Mouse (Mus musculus): ENCODE results near the gene Ap4b1. TPM values are rescaled to one million over a fixed set of nuclear protein-coding genes. Genes with fewer than 3 reads are reported as not detected.
A peak's percentile ranks its signal among the peaks of the same experiment; 100 is the strongest.
"Not testable (repeated sequence)": the region's sequence is repeated elsewhere in the genome, so short reads cannot be mapped to it uniquely, and the experiment has no call there.

The Ap4b1 gene
- total RNA-seq (2021), result 10 to 100 TPM; 13.0 to 16.2 TPM
- long read RNA-seq, experiment 1, transcript Ap4b1-201 (10 exons, 2,799 nt), result major isoform, 9 of 12 reads
- long read RNA-seq, experiment 1, partial matches to known transcripts, result 0 of 12 reads
- long read RNA-seq, experiment 1, other reads (novel, unspliced or antisense), result 2 of 12 reads
- long read RNA-seq, experiment 2, transcript Ap4b1-201 (10 exons, 2,799 nt), result major isoform, 13 of 16 reads
- long read RNA-seq, experiment 2, partial matches to known transcripts, result 1 of 16 reads
- long read RNA-seq, experiment 2, other reads (novel, unspliced or antisense), result 0 of 16 reads

- peak; percentile 80 to 91 for DNase-seq (ENCODE audit: low spot score in 2 of 2)
These were observed at the start of gene Ap4b1, which contains the start of the genes Dclre1b and Gm43064 for GRCm38 (mm10) chr3:103808891-103809798. Gene Ap4b1, plus strand, starts transcription at chr3:103809520. Gene Dclre1b, minus strand, starts transcription at chr3:103809444. Gene Gm43064, plus strand, starts transcription at chr3:103809573.

GRCm38 (mm10) chr3:103766789-103767188 lies 42.5 kb upstream of the Ap4b1 start:
- no peak for DNase-seq (ENCODE audit: low spot score in 2 of 2)

GRCm38 (mm10) chr3:103771531-103772130 lies 37.7 kb upstream of the Ap4b1 start:
- DNase-seq (ENCODE audit: low spot score in 2 of 2), result peak in 1 of 2 experiments; percentile 62

- no peak for DNase-seq (ENCODE audit: low spot score in 2 of 2)
These were observed 36.5 kb upstream of the Ap4b1 start for GRCm38 (mm10) chr3:103772846-103773245.

- DNase-seq (ENCODE audit: low spot score in 2 of 2), result no peak
These were observed 35.8 kb upstream of the Ap4b1 start for GRCm38 (mm10) chr3:103773508-103773907.

- no peak for DNase-seq (ENCODE audit: low spot score in 2 of 2)
These were observed 35.3 kb upstream of the Ap4b1 start for GRCm38 (mm10) chr3:103774009-103774408.

GRCm38 (mm10) chr3:103777940-103778339 lies 31.4 kb upstream of the Ap4b1 start:
- peak in 1 of 2 experiments; percentile 8 for DNase-seq (ENCODE audit: low spot score in 2 of 2)

- DNase-seq (ENCODE audit: low spot score in 2 of 2), result no peak
These were observed 30.7 kb upstream of the Ap4b1 start for GRCm38 (mm10) chr3:103778660-103779059.

GRCm38 (mm10) chr3:103779183-103779582 lies 30.1 kb upstream of the Ap4b1 start:
- DNase-seq (ENCODE audit: low spot score in 2 of 2), result no peak

- DNase-seq (ENCODE audit: low spot score in 2 of 2), result no peak
These were observed 29.0 kb upstream of the Ap4b1 start for GRCm38 (mm10) chr3:103780271-103780670.

GRCm38 (mm10) chr3:103780777-103781176 lies 28.5 kb upstream of the Ap4b1 start:
- DNase-seq (ENCODE audit: low spot score in 2 of 2), result no peak

GRCm38 (mm10) chr3:103782844-103783609 lies 26.3 kb upstream of the Ap4b1 start:
- DNase-seq (ENCODE audit: low spot score in 2 of 2), result no peak

GRCm38 (mm10) chr3:103787225-103787624 lies 22.1 kb upstream of the Ap4b1 start:
- DNase-seq (ENCODE audit: low spot score in 2 of 2), result no peak

- DNase-seq (ENCODE audit: low spot score in 2 of 2), result no peak
These were observed 20.2 kb upstream of the Ap4b1 start for GRCm38 (mm10) chr3:103789096-103789495.

GRCm38 (mm10) chr3:103789891-103790345 lies 19.4 kb upstream of the Ap4b1 start:
- peak in 1 of 2 experiments; percentile 13 for DNase-seq (ENCODE audit: low spot score in 2 of 2)

- DNase-seq (ENCODE audit: low spot score in 2 of 2), result peak in 1 of 2 experiments; percentile 41
These were observed 18.8 kb upstream of the Ap4b1 start for GRCm38 (mm10) chr3:103790346-103791145.

- peak; percentile 94 to 95 for DNase-seq (ENCODE audit: low spot score in 2 of 2)
These were observed 17.9 kb upstream of the Ap4b1 start, which contains the start of gene Hipk1 for GRCm38 (mm10) chr3:103791230-103792110. Gene Hipk1, minus strand, starts transcription at chr3:103791563.

- DNase-seq (ENCODE audit: low spot score in 2 of 2), result not testable (repeated sequence)
These were observed 17.3 kb upstream of the Ap4b1 start for GRCm38 (mm10) chr3:103792111-103792406.

GRCm38 (mm10) chr3:103792566-103792965 lies 16.8 kb upstream of the Ap4b1 start:
- DNase-seq (ENCODE audit: low spot score in 2 of 2), result no peak
